Mouse (Mus musculus) limb, embryonic 13.5 days (tissue): ENCODE data around the gene Tuba3a. TPM values are rescaled to one million over a fixed set of nuclear protein-coding genes. Genes with fewer than 3 reads are reported as not detected.

Source experiments
- ATAC-seq: fragments of 200-750 bp; cut with Nextera tagmentation; 2 replicates; pipeline ENCODE4 v1.8.0; 2017; ENCODE audit warnings: low read depth, moderate number of reproducible peaks, moderate TSS enrichment; ENCODE audit not compliant: low FRiP score
- H3K27ac ChIP-seq: fragments of 300-500 bp; sonication (generic); 2 replicates; pipeline ENCODE4 v1.5.1; 2015; ENCODE audit warnings: inconsistent platforms, mild to moderate bottlenecking, moderate library complexity
- H3K27me3 ChIP-seq: fragments of 300-500 bp; sonication (generic); 2 replicates; pipeline ENCODE4 v1.6.1; 2015; ENCODE audit warnings: mild to moderate bottlenecking, inconsistent platforms
- H3K36me3 ChIP-seq: fragments of 300-500 bp; sonication (generic); 2 replicates; pipeline ENCODE4 v1.6.1; 2015; ENCODE audit warnings: inconsistent platforms, mild to moderate bottlenecking, moderate library complexity
- H3K4me1 ChIP-seq: fragments of 300-500 bp; sonication (generic); 2 replicates; pipeline ENCODE4 v1.6.1; 2015; ENCODE audit warnings: inconsistent platforms
- H3K4me2 ChIP-seq: fragments of 300-500 bp; sonication (generic); replicated peaks from 2 replicates; pipeline ENCODE4 v1.6.1; 2015; ENCODE audit warnings: inconsistent platforms, mild to moderate bottlenecking, moderate library complexity
- H3K4me3 ChIP-seq: fragments of 300-500 bp; sonication (generic); 2 replicates; pipeline ENCODE4 v1.5.1; 2015; ENCODE audit warnings: moderate library complexity, mild to moderate bottlenecking, inconsistent platforms
- H3K9ac ChIP-seq: fragments of 300-500 bp; sonication (generic); 2 replicates; pipeline ENCODE4 v1.6.1; 2015; ENCODE audit warnings: mild to moderate bottlenecking, inconsistent platforms
- H3K9me3 ChIP-seq: fragments of 300-500 bp; sonication (generic); 2 replicates; pipeline ENCODE4 v1.6.1; 2016; ENCODE audit warnings: inconsistent platforms
- WGBS: fragments of 180-500 bp; shearing (Covaris S2); methylation state at CpG from one replicate; pipeline ENCODE4 v1.1.7; 2015; 5-methylcytosine and 5-hydroxymethylcytosine counted together
- polyA plus RNA-seq: library from polyadenylated mRNA; unstranded; fragments of >200 nt; fragmentation: Nextera tagmentation; extraction: Ambion mirVana; gene quantifications from 2 replicates; pipeline ENCODE4 v1.2.1, GENCODE M21; 2015

Gene Tuba3a
- polyA plus RNA-seq, 1 experiment from 2014 or later: 0.80 TPM

DNA sequence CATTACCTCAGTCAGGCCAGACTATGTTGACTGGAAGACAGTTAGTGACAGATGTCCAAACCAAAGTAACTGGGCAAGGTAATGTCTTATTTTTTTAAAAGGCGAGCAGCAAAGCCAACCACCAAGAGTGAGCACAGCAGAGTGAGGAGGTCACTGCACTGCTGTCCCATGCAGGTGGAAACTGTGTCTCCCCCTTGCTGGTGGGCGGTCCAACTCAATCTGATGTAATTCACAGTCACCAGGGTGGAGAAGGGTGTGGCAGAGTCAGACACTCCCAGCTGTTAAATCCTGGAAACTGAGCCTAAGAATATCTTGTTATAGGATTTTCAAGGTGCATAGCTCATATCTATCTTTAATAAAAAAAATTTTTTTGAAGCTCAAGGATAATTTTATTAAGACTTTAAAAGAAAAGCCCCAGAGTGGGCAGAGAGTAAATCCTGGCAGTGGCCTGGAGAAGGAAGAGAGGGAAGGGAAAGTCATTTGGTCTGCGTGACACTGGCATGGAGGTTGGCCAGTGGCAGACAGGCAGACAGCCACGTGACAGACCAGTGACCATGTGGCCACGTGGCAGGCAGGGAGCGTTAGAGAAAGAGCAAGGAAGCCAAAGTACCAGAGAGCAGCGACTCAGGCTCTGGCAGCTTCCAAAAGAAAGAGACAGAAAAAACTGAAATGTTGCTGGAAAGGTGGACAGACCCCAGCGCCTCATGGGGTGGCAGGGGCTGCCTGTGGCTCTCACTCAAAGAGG, 29.4 kb downstream of the Tuba3a start:
- Histone ChIP-seq H3K4me1 (peaks cover 29% of the 10 kb centered on the region), H3K9ac (no peak overlapping the region; the same call in 1 of the 2 replicates), H3K27ac (peak overlapping the region; percentile 4; the same call in 1 of the 2 replicates), H3K27me3 (no peaks in the 10 kb centered on the region), H3K36me3 (no peaks in the 10 kb centered on the region), H3K9me3 (no peaks in the 10 kb centered on the region), H3K4me3 (no peak overlapping the region), H3K4me2 (no peak overlapping the region)
- 78% methylated on average over 8 of the region's 8 CpGs for WGBS
- ATAC-seq: 0 out of 2 replicates have a peak, but pooled peaks have one; percentile 15

- Histone ChIP-seq H3K9ac (no peak overlapping the region), H3K27me3 (no peaks in the 10 kb centered on the region), H3K4me1 (peaks cover 29% of the 10 kb centered on the region), H3K4me2 (no peak overlapping the region), H3K36me3 (no peaks in the 10 kb centered on the region), H3K9me3 (no peaks in the 10 kb centered on the region), H3K4me3 (no peak overlapping the region), H3K27ac (no peak overlapping the region)
- WGBS: 80% methylated on average over 7 of the region's 7 CpGs
- no peak for ATAC-seq
These were observed 30.3 kb downstream of the Tuba3a start for GRCm38 (mm10) chr6:125255516-125256044.

GRCm38 (mm10) chr6:125253863-125254715, 31.8 kb downstream of the Tuba3a start:
- H3K27ac ChIP-seq: no peak overlapping the region
- no peaks in the 10 kb centered on the region for H3K9me3 ChIP-seq
- peaks cover 29% of the 10 kb centered on the region for H3K4me1 ChIP-seq
- no peaks in the 10 kb centered on the region for H3K27me3 ChIP-seq
- 80% methylated on average over 14 of the region's 14 CpGs for WGBS
- no peaks in the 10 kb centered on the region for H3K36me3 ChIP-seq
- no peak overlapping the region for H3K9ac ChIP-seq
- no peak overlapping the region for H3K4me3 ChIP-seq
- no peak overlapping the region for H3K4me2 ChIP-seq
- ATAC-seq: no peak

DNA sequence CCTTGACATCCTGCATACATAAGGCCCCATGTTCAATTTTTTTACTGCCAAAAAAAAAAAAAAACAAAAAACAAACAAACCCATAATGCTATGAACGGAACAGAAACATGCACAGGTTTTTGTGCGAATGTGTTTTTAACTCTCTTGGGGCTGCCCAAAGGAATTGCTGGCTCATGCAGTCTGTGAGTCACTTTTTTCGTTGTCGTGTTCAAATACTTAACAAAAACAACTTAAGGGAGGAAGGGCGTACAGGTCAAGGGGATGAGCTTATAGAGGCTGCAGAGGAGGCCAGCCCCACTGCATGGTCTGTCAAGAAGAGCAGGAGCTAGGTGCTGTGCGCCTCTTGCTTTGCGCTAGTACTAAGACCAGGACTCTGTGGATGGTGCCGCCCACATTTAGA, 33.1 kb downstream of the Tuba3a start:
- H3K4me2 ChIP-seq: no peak overlapping the region
- H3K4me1 ChIP-seq: peaks cover 15% of the 10 kb centered on the region
- H3K9me3 ChIP-seq: no peaks in the 10 kb centered on the region
- no peak for ATAC-seq
- H3K36me3 ChIP-seq: no peaks in the 10 kb centered on the region
- WGBS: 89% methylated on average over 8 of the region's 8 CpGs
- H3K27ac ChIP-seq: no peak overlapping the region
- no peaks in the 10 kb centered on the region for H3K27me3 ChIP-seq
- H3K4me3 ChIP-seq: no peak overlapping the region
- H3K9ac ChIP-seq: no peak overlapping the region

GRCm38 (mm10) chr6:125252285-125252684, 33.6 kb downstream of the Tuba3a start:
- Histone ChIP-seq H3K9me3 (no peaks in the 10 kb centered on the region), H3K27me3 (no peaks in the 10 kb centered on the region), H3K36me3 (no peaks in the 10 kb centered on the region), H3K4me1 (0 out of 2 replicates have a peak, but pooled peaks cover 12% of the 10 kb centered on the region), H3K9ac (no peak overlapping the region), H3K4me2 (no peak overlapping the region), H3K27ac (no peak overlapping the region), H3K4me3 (no peak overlapping the region)
- no peak for ATAC-seq
- WGBS: 83% methylated on average over 3 of the region's 3 CpGs

DNA sequence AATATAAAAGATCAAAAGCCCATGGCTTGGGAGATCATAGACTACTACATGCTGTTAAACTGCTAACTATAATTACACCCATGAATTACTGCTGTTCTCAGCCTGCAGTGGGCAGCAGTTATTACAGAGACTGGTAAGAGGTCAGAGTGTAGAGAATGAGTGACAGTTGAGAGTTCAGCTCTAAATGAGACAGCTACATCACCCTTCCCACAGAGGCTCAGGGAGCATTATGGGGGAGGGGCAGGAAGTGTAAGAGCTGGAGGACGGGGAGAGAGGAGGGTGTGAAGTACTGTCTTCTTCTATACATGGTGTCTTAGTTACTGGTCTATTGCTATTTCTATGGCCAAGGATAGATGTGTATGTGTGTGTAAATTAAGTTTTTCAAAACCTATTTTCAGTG, 41.3 kb downstream of the Tuba3a start:
- 27% methylated on average over 1 of the region's 1 CpGs for WGBS
- Histone ChIP-seq H3K4me3 (no peak overlapping the region), H3K4me1 (no peaks in the 10 kb centered on the region), H3K4me2 (no peak overlapping the region), H3K9ac (no peak overlapping the region), H3K36me3 (no peaks in the 10 kb centered on the region), H3K9me3 (no peaks in the 10 kb centered on the region), H3K27ac (no peak overlapping the region), H3K27me3 (no peaks in the 10 kb centered on the region)
- no peak for ATAC-seq

- H3K4me1 ChIP-seq: no peaks in the 10 kb centered on the region
- ATAC-seq: no peak
- WGBS: 83% methylated on average over 8 of the region's 8 CpGs
- no peak overlapping the region for H3K9ac ChIP-seq
- no peaks in the 10 kb centered on the region for H3K36me3 ChIP-seq
- no peak overlapping the region for H3K4me2 ChIP-seq
- H3K9me3 ChIP-seq: no peaks in the 10 kb centered on the region
- no peak overlapping the region for H3K4me3 ChIP-seq
- H3K27ac ChIP-seq: no peak overlapping the region
- H3K27me3 ChIP-seq: no peaks in the 10 kb centered on the region
These were observed 44.3 kb downstream of the Tuba3a start for GRCm38 (mm10) chr6:125241566-125241965.

DNA sequence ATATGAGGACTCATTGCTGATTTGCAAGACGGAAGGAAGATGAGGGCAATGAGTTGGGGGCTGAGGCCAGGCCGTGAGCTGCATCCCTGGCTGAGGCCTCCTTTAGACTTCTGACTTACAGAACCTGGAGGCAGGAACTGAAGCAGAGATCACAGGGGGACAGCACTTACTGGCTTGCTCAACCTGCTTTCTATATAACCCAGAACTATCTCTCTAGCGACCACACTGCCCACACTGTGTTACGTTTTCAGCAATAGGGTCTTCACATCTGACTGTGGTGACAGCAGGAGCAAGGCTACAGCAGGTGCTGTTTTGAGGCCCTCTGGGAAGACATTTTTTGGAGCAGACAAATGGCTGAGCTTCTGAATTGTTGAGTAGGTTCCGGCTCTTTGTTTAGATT, 45.2 kb downstream of the Tuba3a start:
- Histone ChIP-seq H3K27ac (no peak overlapping the region), H3K27me3 (no peaks in the 10 kb centered on the region), H3K4me2 (no peak overlapping the region), H3K9ac (no peak overlapping the region), H3K9me3 (no peaks in the 10 kb centered on the region), H3K36me3 (no peaks in the 10 kb centered on the region), H3K4me1 (no peaks in the 10 kb centered on the region), H3K4me3 (no peak overlapping the region)
- ATAC-seq: no peak
- WGBS: 75% methylated on average over 5 of the region's 5 CpGs

DNA sequence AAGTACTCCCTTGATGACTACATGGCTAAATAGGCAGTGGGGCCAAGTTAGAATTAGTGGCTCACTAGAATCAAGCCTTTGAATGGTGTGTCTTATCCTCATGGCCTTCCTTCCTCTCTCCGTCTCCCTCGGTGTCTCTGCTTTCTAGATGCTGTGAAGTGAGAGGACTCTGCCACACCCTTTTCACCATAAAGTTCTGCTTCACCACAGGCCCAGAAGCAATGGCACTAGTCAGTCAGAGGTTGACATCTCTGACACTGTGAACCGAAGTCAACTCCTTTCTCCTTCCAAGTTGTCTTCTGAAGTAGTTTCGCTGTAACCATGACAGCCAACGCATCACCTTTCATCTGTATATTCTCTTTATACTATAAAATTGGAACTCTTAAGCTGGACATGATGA, 46.3 kb downstream of the Tuba3a start:
- Histone ChIP-seq H3K27ac (no peak overlapping the region), H3K9me3 (no peaks in the 10 kb centered on the region), H3K4me1 (peaks cover 2% of the 10 kb centered on the region; the same call in 1 of the 2 replicates), H3K27me3 (no peaks in the 10 kb centered on the region), H3K9ac (no peak overlapping the region), H3K4me3 (no peak overlapping the region), H3K4me2 (no peak overlapping the region), H3K36me3 (no peaks in the 10 kb centered on the region)
- ATAC-seq: no peak
- WGBS: 90% methylated on average over 5 of the region's 5 CpGs

- H3K4me2 ChIP-seq: no peak overlapping the region
- H3K36me3 ChIP-seq: no peaks in the 10 kb centered on the region
- no peak overlapping the region for H3K4me3 ChIP-seq
- ATAC-seq: no peak
- H3K9ac ChIP-seq: no peak overlapping the region
- no peaks in the 10 kb centered on the region for H3K27me3 ChIP-seq
- 62% methylated on average over 6 of the region's 6 CpGs for WGBS
- peaks cover 9% of the 10 kb centered on the region for H3K4me1 ChIP-seq
- H3K27ac ChIP-seq: no peak overlapping the region
- H3K9me3 ChIP-seq: no peaks in the 10 kb centered on the region
These were observed 47.4 kb downstream of the Tuba3a start for GRCm38 (mm10) chr6:125238396-125238795.

DNA sequence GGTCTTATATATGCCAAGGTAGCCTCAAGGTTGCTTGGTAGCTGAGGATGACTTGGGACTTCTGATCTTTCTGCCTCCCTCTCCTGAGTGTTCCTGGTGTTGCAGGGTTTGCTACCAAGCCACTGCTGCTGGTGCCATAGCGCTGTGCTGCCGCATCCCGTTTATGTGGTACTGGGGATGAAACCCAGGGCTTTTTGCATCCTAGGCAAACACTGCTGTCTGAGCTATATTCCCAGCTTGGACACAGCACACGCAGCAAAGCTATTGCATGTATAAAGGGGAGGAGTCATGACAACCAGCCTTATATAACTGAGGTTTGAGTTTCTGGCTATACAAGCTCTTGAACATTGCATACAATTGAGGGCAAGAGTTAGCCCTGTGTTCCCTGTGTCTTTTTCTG, 48.4 kb downstream of the Tuba3a start:
- Histone ChIP-seq H3K4me3 (no peak overlapping the region), H3K9me3 (no peaks in the 10 kb centered on the region), H3K27ac (no peak overlapping the region), H3K36me3 (no peaks in the 10 kb centered on the region), H3K4me2 (no peak overlapping the region), H3K27me3 (no peaks in the 10 kb centered on the region), H3K4me1 (peaks cover 9% of the 10 kb centered on the region), H3K9ac (no peak overlapping the region)
- 81% methylated on average over 4 of the region's 4 CpGs for WGBS
- ATAC-seq: no peak

DNA sequence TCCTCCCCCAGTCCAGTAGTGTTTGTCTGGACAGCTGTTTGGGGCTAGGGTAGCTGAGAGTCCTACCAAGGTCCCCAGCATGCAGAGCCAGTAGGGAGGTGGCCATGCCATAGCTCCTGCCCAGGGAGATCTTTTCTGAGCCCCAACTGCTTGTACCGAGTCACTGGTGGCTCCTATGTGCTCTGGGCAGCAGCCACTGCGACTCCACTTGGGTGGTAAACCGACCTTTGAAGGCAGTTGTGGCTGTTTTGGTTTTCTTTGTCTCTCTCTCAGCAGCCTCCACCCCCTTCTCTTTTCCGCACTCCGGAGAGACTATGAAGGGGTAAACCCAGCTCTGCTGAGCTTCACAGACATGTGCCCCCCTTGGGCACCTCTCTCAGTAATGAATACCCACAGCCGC, 49.1 kb downstream of the Tuba3a start, which contains the start of gene Cd27:
Gene Cd27, minus strand, starts transcription at position 229 of the 400 bp plus-strand sequence.
- no peak within 1 kb of the TSS for H3K9ac ChIP-seq
- H3K9me3 ChIP-seq: no peaks in the 10 kb centered on the region
- no peak for ATAC-seq
- H3K36me3 ChIP-seq: no peaks in the 10 kb centered on the region
- no peaks in the 10 kb centered on the region for H3K27me3 ChIP-seq
- H3K4me2 ChIP-seq: no peak within 1 kb of the TSS
- no peak within 1 kb of the TSS for H3K4me3 ChIP-seq
- H3K27ac ChIP-seq: no peak within 1 kb of the TSS
- WGBS: 50% methylated on average over 6 of the region's 6 CpGs
- H3K4me1 ChIP-seq: peaks cover 15% of the 10 kb centered on the region
